Mouse (Mus musculus): ENCODE measurements around the gene Lypd6b. TPM values are rescaled to one million over a fixed set of nuclear protein-coding genes. Genes with fewer than 3 reads are reported as not detected.

The Lypd6b gene
- total RNA-seq, 2 experiments from 2014 or later: 0.42 TPM; not detected in 1

- ATAC-seq (replicated peaks; ENCODE audit: low FRiP score, poor library complexity, severe bottlenecking): no peak
Observed at GRCm38 (mm10) chr2:49860219-49860962, 72.9 kb downstream of the Lypd6b start.

- no peak for ATAC-seq (replicated peaks; ENCODE audit: low FRiP score, poor library complexity, severe bottlenecking)
Observed at GRCm38 (mm10) chr2:49860969-49861592, 73.6 kb downstream of the Lypd6b start.

GRCm38 (mm10) chr2:49861658-49862057 lies 74.2 kb downstream of the Lypd6b start:
- ATAC-seq (replicated peaks; ENCODE audit: low FRiP score, poor library complexity, severe bottlenecking): no peak

GRCm38 (mm10) chr2:49868116-49868858 lies 80.8 kb downstream of the Lypd6b start:
- ATAC-seq (replicated peaks; ENCODE audit: low FRiP score, poor library complexity, severe bottlenecking): no peak

GRCm38 (mm10) chr2:49869044-49869443 lies 81.6 kb downstream of the Lypd6b start:
- ATAC-seq (replicated peaks; ENCODE audit: low FRiP score, poor library complexity, severe bottlenecking): no peak

GRCm38 (mm10) chr2:49869782-49870514 lies 82.5 kb downstream of the Lypd6b start:
- no peak for ATAC-seq (replicated peaks; ENCODE audit: low FRiP score, poor library complexity, severe bottlenecking)

GRCm38 (mm10) chr2:49871012-49871411 lies 83.5 kb downstream of the Lypd6b start:
- no peak for ATAC-seq (replicated peaks; ENCODE audit: low FRiP score, poor library complexity, severe bottlenecking)

- ATAC-seq (replicated peaks; ENCODE audit: low FRiP score, poor library complexity, severe bottlenecking): no peak
Observed at GRCm38 (mm10) chr2:49880507-49880906, 93.0 kb downstream of the Lypd6b start.

GRCm38 (mm10) chr2:49881002-49881401 lies 93.5 kb downstream of the Lypd6b start:
- no peak for ATAC-seq (replicated peaks; ENCODE audit: low FRiP score, poor library complexity, severe bottlenecking)

GRCm38 (mm10) chr2:49882461-49882860 lies 95.0 kb downstream of the Lypd6b start:
- ATAC-seq (replicated peaks; ENCODE audit: low FRiP score, poor library complexity, severe bottlenecking): no peak

- no peak for ATAC-seq (replicated peaks; ENCODE audit: low FRiP score, poor library complexity, severe bottlenecking)
Observed at GRCm38 (mm10) chr2:49883990-49884389, 96.5 kb downstream of the Lypd6b start.

- no peak for ATAC-seq (replicated peaks; ENCODE audit: low FRiP score, poor library complexity, severe bottlenecking)
Observed at GRCm38 (mm10) chr2:49886209-49886608, 98.7 kb downstream of the Lypd6b start.

- ATAC-seq (replicated peaks; ENCODE audit: low FRiP score, poor library complexity, severe bottlenecking): no peak
Observed at GRCm38 (mm10) chr2:49888346-49888745, 100.9 kb downstream of the Lypd6b start.

- ATAC-seq (replicated peaks; ENCODE audit: low FRiP score, poor library complexity, severe bottlenecking): no peak
Observed at GRCm38 (mm10) chr2:49890727-49891126, 103.2 kb downstream of the Lypd6b start.

GRCm38 (mm10) chr2:49909838-49910407 lies 122.4 kb downstream of the Lypd6b start:
- no peak for ATAC-seq (replicated peaks; ENCODE audit: low FRiP score, poor library complexity, severe bottlenecking)

GRCm38 (mm10) chr2:49911296-49912034 lies 124.0 kb downstream of the Lypd6b start:
- ATAC-seq (replicated peaks; ENCODE audit: low FRiP score, poor library complexity, severe bottlenecking): no peak

GRCm38 (mm10) chr2:49912261-49912895 lies 124.9 kb downstream of the Lypd6b start:
- no peak for ATAC-seq (replicated peaks; ENCODE audit: low FRiP score, poor library complexity, severe bottlenecking)

GRCm38 (mm10) chr2:49917489-49917888 lies 130.0 kb downstream of the Lypd6b start:
- no peak for ATAC-seq (replicated peaks; ENCODE audit: low FRiP score, poor library complexity, severe bottlenecking)

GRCm38 (mm10) chr2:49918132-49918531 lies 130.6 kb downstream of the Lypd6b start:
- ATAC-seq (replicated peaks; ENCODE audit: low FRiP score, poor library complexity, severe bottlenecking): no peak

Data from erythroid progenitor cell, adult 5-6 weeks (primary cell).